Mouse (Mus musculus) testis, adult 2 months (tissue): ENCODE data around the gene Romo1. TPM values are rescaled to one million over a fixed set of nuclear protein-coding genes. Genes with fewer than 3 reads are reported as not detected.

Experiments
- H3K27ac ChIP-seq: fragments of 200-500 bp; 2 replicates; pipeline ENCODE4 v1.5.1; 2012; ENCODE audit warnings: low read depth, low read length; ENCODE audit not compliant: control insufficient read depth, insufficient read depth
- H3K27me3 ChIP-seq: fragments of 200-500 bp; 2 replicates; pipeline ENCODE4 v1.6.1; 2012; ENCODE audit warnings: mild to moderate bottlenecking, low read length, moderate library complexity; ENCODE audit not compliant: control insufficient read depth, insufficient read depth
- H3K36me3 ChIP-seq: fragments of 200-500 bp; 2 replicates; pipeline ENCODE4 v1.6.1; 2012; ENCODE audit warnings: mild to moderate bottlenecking, low read length; ENCODE audit not compliant: control insufficient read depth, insufficient read depth
- H3K4me1 ChIP-seq: fragments of 200-500 bp; 2 replicates; pipeline ENCODE4 v1.6.1; 2012; ENCODE audit warnings: low read length; ENCODE audit not compliant: control insufficient read depth, insufficient read depth
- H3K4me3 ChIP-seq: fragments of 200-500 bp; 2 replicates; pipeline ENCODE4 v1.5.1; 2012; ENCODE audit warnings: low read depth, mild to moderate bottlenecking, low read length, moderate library complexity, mixed read lengths; ENCODE audit not compliant: control insufficient read depth
- CTCF ChIP-seq: fragments of 200-500 bp; IDR thresholded peaks from 2 replicates; pipeline ENCODE4 v1.5.1; 2012; ENCODE audit warnings: low read depth, mild to moderate bottlenecking, inconsistent platforms, low read length, moderate library complexity; ENCODE audit not compliant: control insufficient read depth, insufficient read depth, insufficient replicate concordance
- POLR2A ChIP-seq: fragments of 200-500 bp; IDR thresholded peaks from 2 replicates; pipeline ENCODE4 v1.6.1; 2012; ENCODE audit warnings: low read depth, mild to moderate bottlenecking, inconsistent platforms, low read length, moderate library complexity; ENCODE audit not compliant: control insufficient read depth
- polyA plus RNA-seq: library from polyadenylated mRNA; depleted of rRNA; stranded (reverse); fragments of >200 nt; gene quantifications from 2 replicates; pipeline ENCODE4 v1.2.3, GENCODE M21; 2012; rRNA removed

Romo1 gene
- polyA plus RNA-seq, 1 experiment: 79.6 TPM

DNA sequence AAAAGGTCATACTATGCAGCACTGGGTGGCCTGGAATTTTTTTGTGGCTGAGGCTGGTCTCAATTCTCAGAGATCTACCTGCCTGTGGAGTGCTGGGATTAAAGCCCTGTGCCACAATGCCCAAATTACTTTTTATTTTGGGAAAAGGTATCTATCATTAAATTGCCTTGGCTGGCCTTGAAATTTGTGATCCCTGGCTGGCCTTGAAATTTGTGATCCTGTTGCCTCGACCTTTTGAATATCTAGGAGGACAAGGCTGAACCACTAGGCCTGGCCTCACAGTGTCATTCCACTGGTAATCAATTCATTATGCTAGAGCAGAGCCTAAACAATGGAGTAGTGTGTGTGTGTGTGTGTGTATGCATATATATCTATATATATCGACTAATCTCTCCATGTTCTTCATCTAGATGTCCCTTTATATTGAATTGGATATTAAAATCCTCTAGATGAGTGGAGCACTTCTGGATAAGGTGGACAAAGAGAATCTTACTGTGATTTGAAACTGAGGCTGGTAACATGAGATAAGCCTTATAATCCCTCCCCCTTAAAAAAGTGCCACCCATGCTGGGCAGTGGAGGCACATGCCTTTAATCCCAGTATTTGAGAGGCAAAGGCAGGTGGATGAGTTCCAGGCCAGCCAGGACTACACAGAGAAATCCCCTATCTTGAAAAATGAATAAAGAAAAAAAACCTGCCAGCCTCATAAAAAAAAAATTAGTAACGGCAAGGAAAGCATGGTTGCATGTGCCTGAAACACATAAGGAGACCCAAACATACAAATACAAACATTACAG lies 49.4 kb downstream of the Romo1 start:
- Histone ChIP-seq H3K27me3 (no peaks in the 10 kb centered on the region), H3K4me3 (no peak overlapping the region), H3K36me3 (no peaks in the 10 kb centered on the region), H3K27ac (no peak overlapping the region), H3K4me1 (peaks cover 7% of the 10 kb centered on the region)
- TF ChIP-seq POLR2A (no peak), CTCF (no peak)

- peak overlapping the region; percentile 18; the same call in 1 of the 2 replicates for H3K27ac ChIP-seq
- no peak for TF ChIP-seq POLR2A
- TF ChIP-seq CTCF: no peak
- H3K4me3 ChIP-seq: peak overlapping the region; percentile 35; the same call in 1 of the 2 replicates
- H3K27me3 ChIP-seq: no peaks in the 10 kb centered on the region
- no peaks in the 10 kb centered on the region for H3K36me3 ChIP-seq
- H3K4me1 ChIP-seq: peaks cover 9% of the 10 kb centered on the region; the same call in 1 of the 2 replicates
Observed at GRCm38 (mm10) chr2:156194571-156194970, 50.7 kb downstream of the Romo1 start.

Other genes starting within 250 kb of the Romo1 start
- 48.6 and 52.9 TPM in 2 replicates for gene Uqcc1, start 213.7 kb upstream of the Romo1 start, polyA plus RNA-seq
- 0.17 and 0.19 TPM in 2 replicates for gene Gm15557, start 203.3 kb upstream of the Romo1 start, polyA plus RNA-seq
- gene Gdf5, start 198.7 kb upstream of the Romo1 start, polyA plus RNA-seq: 0.17 and 0.46 TPM in 2 replicates
- 5.8 and 6.4 TPM in 2 replicates for gene Cep250, start 187.6 kb upstream of the Romo1 start, polyA plus RNA-seq
- 24.6 and 24.9 TPM in 2 replicates for gene 6430550D23Rik, start 136.1 kb upstream of the Romo1 start, polyA plus RNA-seq
- gene Ergic3, start 136.0 kb upstream of the Romo1 start, polyA plus RNA-seq: 400 and 412 TPM in 2 replicates
- 2.7 TPM in 2 replicates for gene Fer1l4, start 91.1 kb upstream of the Romo1 start, polyA plus RNA-seq
- 844 and 859 TPM in 2 replicates for gene Spag4, start 78.9 kb upstream of the Romo1 start, polyA plus RNA-seq
- gene Cpne1, start 32.1 kb upstream of the Romo1 start, polyA plus RNA-seq: 16.1 and 22.1 TPM in 2 replicates
- 8.9 and 12.1 TPM in 2 replicates for gene Rbm12, start 32.1 kb upstream of the Romo1 start, polyA plus RNA-seq
- gene Gm28036, start 16.9 kb upstream of the Romo1 start, polyA plus RNA-seq: 3.8 and 6.9 TPM in 2 replicates
- gene Nfs1, start 147 bp downstream of the Romo1 start, polyA plus RNA-seq: 42.0 and 42.8 TPM in 2 replicates
- gene Rbm39, start 36.2 kb downstream of the Romo1 start, polyA plus RNA-seq: 19.3 and 27.9 TPM in 2 replicates
- 11.2 and 12.0 TPM in 2 replicates for gene Phf20, start 52.4 kb downstream of the Romo1 start, polyA plus RNA-seq
- 94.5 and 95.7 TPM in 2 replicates for gene Cnbd2, start 168.3 kb downstream of the Romo1 start, polyA plus RNA-seq
- 212 and 340 TPM in 2 replicates for gene Scand1, start 168.7 kb downstream of the Romo1 start, polyA plus RNA-seq